Mouse (Mus musculus) MN1 (cell line): ENCODE measurements around the gene Slc31a1.

Experiments used
- DNase-seq: peaks from one replicate; pipeline ENCODE4 v3.0.0-alpha.2; 2016; ENCODE audit warnings: low spot score

Gene Slc31a1

GRCm38 (mm10) chr4:62360088-62360804 lies at the start of gene Slc31a1, which contains the start of gene Fkbp15:
TSS of gene Slc31a1 (plus strand) at chr4:62360727.
TSS of gene Fkbp15 (minus strand) at chr4:62360548.
- peak; percentile 96 for DNase-seq

GRCm38 (mm10) chr4:62312821-62313220 lies 47.7 kb upstream of the Slc31a1 start:
- DNase-seq, result no peak

GRCm38 (mm10) chr4:62313641-62314211 lies 46.8 kb upstream of the Slc31a1 start:
- DNase-seq, result no peak

GRCm38 (mm10) chr4:62314516-62314915 lies 46.0 kb upstream of the Slc31a1 start:
- no peak for DNase-seq

GRCm38 (mm10) chr4:62316456-62316855 lies 44.1 kb upstream of the Slc31a1 start:
- no peak for DNase-seq

- no peak for DNase-seq
These were observed 42.2 kb upstream of the Slc31a1 start for GRCm38 (mm10) chr4:62318294-62318693.

- no peak for DNase-seq
These were observed 37.8 kb upstream of the Slc31a1 start for GRCm38 (mm10) chr4:62322684-62323083.

GRCm38 (mm10) chr4:62326111-62326510 lies 34.4 kb upstream of the Slc31a1 start:
- DNase-seq, result peak; percentile 23

- DNase-seq, result no peak
These were observed 31.4 kb upstream of the Slc31a1 start for GRCm38 (mm10) chr4:62328941-62329660.

GRCm38 (mm10) chr4:62331977-62332376 lies 28.6 kb upstream of the Slc31a1 start:
- DNase-seq, result peak; percentile 38

GRCm38 (mm10) chr4:62338536-62338935 lies 22.0 kb upstream of the Slc31a1 start:
- no peak for DNase-seq

- DNase-seq, result no peak
These were observed 16.5 kb upstream of the Slc31a1 start for GRCm38 (mm10) chr4:62344000-62344399.

- no peak for DNase-seq
These were observed 14.7 kb upstream of the Slc31a1 start for GRCm38 (mm10) chr4:62345827-62346226.

- no peak for DNase-seq
These were observed 12.8 kb upstream of the Slc31a1 start for GRCm38 (mm10) chr4:62347605-62348328.

- no peak for DNase-seq
These were observed 12.2 kb upstream of the Slc31a1 start for GRCm38 (mm10) chr4:62348329-62348705.

GRCm38 (mm10) chr4:62349371-62349770 lies 11.2 kb upstream of the Slc31a1 start:
- DNase-seq, result no peak

- DNase-seq, result no peak
These were observed 2.8 kb upstream of the Slc31a1 start for GRCm38 (mm10) chr4:62357631-62358148.

GRCm38 (mm10) chr4:62359256-62359775 lies 1.2 kb upstream of the Slc31a1 start:
- peak; percentile 52 for DNase-seq

GRCm38 (mm10) chr4:62360805-62361455 lies 403 bp downstream of the Slc31a1 start:
- DNase-seq, result no peak

GRCm38 (mm10) chr4:62361571-62361970 lies 1.0 kb downstream of the Slc31a1 start:
- no peak for DNase-seq

GRCm38 (mm10) chr4:62361997-62362396 lies 1.5 kb downstream of the Slc31a1 start:
- DNase-seq, result no peak
